Mouse (Mus musculus): ENCODE data around the gene Ucn.

The Ucn gene

DNA sequence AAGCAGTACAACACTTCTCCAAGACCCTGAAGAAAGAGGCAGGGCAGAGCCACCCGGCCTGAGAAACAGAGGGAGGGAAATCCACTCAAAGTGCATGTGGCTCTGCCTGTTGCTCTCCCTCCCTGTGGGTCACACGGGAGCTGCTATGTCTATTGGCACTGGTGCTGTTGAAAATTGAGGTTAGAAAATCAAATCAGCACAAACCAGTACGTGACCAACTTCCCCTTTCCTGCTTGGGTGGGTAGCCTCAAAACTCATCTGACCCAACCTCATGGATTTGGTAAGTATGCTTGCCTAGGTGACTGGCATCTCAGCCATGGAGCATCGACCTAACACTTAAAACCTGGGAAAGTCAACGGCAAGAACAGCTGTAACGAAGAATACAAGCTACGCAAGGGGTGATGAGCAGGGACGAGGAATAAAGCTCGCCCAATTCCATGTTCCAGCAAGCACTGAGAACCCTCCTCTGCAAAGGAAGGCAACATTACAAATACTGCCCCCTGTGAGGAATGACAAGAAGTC is 32.8 kb downstream of the Ucn start, which contains the start of gene Dnajc5g:
Dnajc5g (plus strand) TSS at position 472 of the 522 bp plus-strand sequence.
- DNase-seq: no peak

DNA sequence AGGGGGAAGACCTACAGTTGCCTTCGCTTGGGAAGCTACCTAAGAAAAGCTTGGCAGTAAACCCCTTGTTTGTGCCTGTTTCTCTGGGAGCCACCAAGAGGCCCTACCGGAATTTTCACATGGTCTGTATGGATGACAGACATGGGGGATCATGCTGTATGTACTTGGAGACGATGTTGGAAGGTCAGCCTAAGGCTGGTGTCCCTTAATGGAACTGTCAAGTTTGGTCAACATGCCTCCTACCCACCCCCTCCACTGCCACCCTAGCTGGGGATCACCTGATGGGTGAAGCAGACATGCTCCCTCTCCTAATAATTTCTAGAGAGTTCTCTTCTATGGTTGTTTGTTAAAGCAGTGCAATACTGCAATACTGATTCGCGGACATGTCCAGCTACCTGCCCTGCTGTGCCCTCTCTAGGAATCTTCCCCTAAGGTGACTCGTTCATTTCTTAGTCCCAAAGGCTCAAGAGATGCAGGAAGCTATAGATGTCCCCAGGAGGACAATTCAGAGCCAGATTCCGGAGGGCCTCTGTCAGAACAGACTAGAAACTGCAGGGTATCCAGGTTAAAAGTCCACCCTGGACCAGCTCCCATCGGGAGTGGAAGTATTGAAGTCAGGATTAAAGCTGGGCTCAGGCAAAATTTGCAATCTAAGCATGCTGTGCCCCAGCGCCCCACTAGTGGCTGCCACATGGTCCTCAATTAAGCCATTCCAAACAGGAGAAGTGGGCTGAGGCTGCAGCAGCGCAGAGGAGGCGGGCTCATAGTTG is 42.7 kb downstream of the Ucn start:
- no peak for DNase-seq

DNA sequence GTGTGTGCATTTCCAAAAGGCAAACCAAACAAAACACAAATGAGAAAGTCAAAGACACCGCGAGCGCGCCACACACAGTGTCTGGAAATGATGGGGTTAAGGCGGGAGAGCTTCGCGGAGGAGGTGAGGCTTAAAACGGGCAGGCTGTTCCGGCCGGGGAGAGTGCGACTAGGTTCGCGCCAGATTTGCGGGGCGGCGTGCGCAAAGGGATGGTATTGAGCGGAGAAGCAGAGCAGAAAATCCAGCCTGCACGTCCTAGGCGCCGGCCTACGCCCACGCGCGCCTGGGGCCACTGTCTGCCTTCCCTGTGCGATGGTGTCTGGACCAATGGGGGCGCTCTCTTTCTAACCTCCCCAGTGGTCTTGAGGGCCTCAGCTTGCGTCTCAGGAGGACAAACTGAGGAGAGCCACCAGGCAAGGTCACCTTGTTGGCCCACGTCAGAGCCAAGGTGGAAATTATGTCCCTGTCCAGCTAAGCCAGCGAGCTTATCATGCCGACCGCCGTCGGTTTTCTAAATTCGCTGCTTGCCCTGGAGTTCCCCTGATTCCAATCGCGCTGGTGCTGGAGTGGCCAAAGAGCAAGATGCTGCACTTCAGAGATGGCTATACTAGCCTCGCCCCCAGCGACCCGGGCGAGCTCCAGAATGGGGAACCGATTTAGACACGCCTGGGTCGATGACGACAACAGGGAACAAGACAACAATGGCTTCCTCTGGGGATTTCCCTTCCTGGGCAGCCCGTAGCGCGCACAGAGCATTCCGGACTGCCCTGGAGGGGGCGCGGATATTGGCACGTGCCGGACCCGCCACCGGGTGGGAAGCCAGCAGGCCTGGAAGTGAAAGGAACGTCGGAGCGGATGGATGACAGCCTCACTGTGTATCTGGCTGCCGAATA is 43.6 kb downstream of the Ucn start:
- peak; percentile 45 to 65 for DNase-seq

DNA sequence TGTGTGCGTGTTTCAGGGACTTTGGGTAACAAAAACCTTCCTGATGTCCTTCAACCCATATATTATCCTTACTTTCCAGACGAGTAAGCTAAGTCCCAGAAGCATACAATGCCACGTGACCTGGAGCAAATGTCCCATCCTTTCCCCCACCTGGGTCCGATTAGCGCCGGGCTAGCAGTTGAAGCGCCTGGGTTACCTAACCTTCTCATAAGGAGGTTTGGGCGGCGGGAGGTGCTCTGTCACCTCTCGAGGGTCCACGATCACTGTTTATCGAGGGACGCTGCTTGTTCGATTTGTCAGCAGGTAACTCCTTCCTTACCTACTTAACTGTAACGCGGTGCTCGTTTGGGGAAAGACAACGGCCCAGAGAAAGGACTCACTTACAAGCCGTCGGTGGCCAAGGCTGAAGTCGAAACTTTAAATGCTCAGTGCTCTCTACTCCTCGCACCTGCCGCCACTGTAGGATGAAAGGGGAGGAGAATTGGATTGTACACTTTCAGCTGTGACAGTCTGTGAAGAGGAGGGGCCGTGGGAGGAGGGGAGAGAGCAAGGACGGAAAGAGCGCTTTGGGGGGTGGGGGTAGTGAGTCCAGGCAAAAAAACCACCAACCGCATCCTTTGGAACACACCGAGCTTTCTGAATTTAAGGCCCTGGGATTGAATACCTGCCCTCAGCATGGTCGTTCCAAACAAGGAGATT is 44.4 kb downstream of the Ucn start:
- DNase-seq: no peak

DNA sequence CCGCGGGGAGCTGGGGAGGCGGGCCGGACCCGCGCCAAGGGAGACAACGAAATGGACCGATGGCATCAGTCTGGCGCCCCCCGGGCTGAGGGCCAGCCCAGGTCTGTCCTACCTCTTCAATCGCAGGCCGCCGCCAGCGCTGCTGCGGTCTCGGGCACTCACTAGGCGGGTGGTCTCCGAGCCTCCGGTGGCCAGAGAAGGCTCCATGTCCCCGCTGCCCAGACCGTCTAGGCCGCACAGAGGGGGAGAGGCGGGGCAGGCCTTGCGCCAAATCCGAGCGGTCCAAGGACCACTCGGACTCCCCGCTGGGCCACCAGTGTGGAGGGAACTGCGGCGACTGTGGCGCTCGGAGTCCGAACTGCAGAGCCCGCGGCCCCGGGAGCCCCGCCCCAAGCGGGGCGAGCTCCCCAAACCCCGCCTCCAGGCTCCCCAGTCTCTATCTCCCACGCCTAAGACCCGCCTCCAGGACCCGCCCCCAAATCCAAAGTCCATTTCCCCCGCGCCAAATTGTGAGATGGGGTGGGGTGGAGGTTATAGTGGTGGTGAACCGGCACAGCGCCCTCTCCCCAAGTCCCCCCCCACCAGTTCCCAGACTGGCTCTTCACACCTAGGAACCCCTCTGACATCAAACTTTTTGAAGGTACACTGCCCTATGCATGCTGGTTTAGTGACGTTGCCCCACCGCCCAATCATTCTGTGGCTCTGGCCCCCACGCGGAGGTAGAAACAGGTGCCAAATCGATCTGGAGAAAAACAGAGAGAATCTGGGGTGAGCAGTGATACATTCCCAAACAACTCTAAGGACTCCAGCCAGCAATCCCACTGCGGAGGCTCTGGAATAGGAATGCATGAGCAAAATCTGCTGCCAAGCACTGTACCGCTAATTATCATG is 45.2 kb downstream of the Ucn start:
- DNase-seq: peak; percentile 73 to 80

DNA sequence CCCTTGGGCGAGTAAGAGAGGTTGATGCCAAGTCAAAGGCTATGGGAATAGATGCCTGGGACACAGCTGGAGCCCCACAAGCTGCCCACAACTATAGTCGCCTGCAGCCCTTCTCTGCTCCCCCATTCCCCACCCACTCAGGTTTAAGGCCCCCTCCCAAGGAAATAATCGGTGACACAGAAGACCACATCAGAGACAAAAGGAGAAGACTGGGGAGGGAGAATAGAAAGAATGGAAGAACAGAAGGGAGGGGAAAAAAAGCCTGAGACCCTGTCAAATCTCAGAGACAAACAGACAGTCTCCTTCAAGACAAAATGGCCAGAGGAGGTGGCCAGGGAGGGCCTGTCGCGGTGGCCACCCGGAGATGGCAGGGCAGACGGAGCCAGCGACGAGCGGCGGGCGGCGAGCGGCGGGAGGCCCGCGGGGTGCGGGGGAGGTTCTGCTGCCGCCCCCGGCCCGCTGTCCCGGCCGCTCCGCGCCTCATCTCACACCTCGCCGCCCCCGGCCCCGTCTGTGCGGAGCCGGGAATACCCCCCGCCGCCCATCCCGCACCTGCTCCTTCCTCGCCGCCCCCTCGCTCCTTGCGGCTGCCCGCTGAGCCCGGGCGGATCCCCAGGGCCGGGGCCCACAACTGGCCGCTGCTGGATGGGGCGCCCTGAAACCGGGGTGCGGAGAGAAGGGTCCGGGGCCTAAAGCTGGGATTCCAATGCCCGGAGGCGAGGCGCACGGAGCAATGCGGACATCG is 46.2 kb downstream of the Ucn start:
- DNase-seq: no peak
